Mouse (Mus musculus) cerebellum, postnatal 10 days (tissue): ENCODE results near the gene Usp33.
"Not testable (repeated sequence)": the region's sequence is repeated elsewhere in the genome, so short reads cannot be mapped to it uniquely, and the experiment has no call there.

ENCODE experiments used
- DNase-seq, 2 experiments: peaks; one replicate each; pipeline ENCODE4 v3.0.0; 2021; ENCODE audit warnings: mixed read lengths in 2 of 2

The Usp33 gene

DNA sequence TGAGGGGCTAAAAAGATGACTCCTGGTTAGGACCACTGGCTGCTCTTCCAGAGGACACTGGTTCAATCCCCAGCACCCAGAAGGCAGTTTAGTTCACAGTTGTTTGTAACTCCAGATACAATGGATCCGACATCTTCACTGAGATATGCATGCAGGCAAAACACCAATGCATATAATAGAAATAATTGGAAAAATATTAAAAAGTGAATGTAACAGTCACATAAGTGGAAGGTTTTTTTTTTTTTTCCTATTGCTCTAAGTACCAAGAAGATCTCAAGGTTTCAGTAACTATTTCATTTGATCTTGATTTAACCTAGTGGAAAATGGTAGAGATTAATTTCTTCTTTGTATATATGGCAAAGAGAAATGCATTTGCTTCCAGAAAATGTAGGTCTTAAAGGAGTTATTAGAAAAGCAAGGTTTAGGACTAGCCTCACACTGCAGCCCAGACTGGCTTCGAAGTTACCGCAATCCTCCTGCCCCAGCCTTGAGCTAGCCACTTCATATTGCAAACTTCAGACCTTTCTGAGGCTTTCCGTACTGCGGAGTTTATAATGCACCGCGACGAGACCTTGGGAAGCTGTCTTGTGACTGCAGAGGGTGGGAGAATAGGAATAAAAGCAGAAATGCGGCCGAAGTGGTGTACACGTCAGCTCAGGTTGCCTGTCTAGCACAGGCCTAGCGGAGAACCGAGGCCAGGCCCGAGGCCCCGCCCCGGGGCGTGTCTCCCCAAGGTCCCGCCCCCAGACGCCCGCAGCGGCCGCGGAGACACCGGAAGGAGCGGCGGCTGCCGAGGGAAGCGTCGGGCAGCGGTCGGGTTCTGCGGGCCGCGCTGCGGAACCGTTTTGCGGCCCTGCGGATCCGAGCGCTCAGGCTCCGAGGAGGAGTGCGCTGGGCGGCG lies at the start of gene Usp33:
Gene Usp33, plus strand, starts transcription at position 747 of the 901 bp plus-strand sequence.
- peak; percentile 98 for DNase-seq

GRCm38 (mm10) chr3:152300376-152301337 lies 45.6 kb upstream of the Usp33 start:
- DNase-seq = no peak

DNA sequence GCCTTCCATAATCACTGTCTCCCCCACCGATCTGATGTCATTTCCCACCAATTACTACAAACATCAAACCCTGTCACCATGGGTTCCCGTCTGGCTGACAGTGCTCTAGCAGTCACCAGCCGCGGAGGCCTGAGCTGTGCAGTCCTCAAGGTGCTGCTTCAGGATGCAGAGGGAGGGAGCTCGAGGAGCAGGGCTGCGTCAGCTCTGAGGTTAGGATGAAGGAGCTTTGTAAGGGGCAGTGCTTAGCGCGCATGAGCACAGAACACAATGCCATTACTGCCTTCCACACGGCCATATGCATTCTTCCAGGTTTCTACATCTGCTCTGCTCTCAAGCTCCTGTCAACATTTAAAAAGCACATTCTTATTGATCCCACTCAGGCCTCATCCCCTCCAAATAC lies 43.3 kb upstream of the Usp33 start:
- DNase-seq = no peak

GRCm38 (mm10) chr3:152304093-152304815 lies 42.0 kb upstream of the Usp33 start:
- DNase-seq = no peak

- no peak for DNase-seq
These were observed 41.2 kb upstream of the Usp33 start for GRCm38 (mm10) chr3:152305080-152305479.

- DNase-seq = no peak
These were observed 40.3 kb upstream of the Usp33 start for GRCm38 (mm10) chr3:152305971-152306370.

- peak in 1 of 2 experiments; percentile 13 for DNase-seq
These were observed 37.6 kb upstream of the Usp33 start for GRCm38 (mm10) chr3:152308485-152309249.

- no peak for DNase-seq
These were observed 37.0 kb upstream of the Usp33 start for GRCm38 (mm10) chr3:152309250-152309645.

- not testable (repeated sequence) for DNase-seq
These were observed 31.6 kb upstream of the Usp33 start for GRCm38 (mm10) chr3:152314666-152315065.

DNA sequence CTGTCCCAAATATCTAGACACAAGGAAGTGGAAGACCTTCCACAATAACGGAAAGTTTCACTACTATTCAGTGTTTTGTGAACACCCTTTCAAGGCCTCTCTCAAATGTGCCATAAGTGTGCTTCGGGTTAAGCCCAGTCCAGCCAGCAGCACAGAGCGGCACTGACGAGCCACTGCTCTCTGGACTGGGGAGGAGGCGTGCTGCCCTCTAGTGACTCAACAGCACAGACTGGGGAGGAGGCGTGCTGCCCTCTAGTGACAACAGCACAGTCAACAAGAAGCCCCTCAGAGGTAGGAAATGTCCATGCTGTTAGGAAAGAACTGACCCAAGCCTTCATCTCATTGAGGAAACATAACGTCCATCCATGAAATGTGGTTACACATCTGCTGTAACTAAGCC lies 30.7 kb upstream of the Usp33 start:
- peak; percentile 85 to 87 for DNase-seq

- not testable (repeated sequence) for DNase-seq
These were observed 29.7 kb upstream of the Usp33 start for GRCm38 (mm10) chr3:152316447-152317173.

DNA sequence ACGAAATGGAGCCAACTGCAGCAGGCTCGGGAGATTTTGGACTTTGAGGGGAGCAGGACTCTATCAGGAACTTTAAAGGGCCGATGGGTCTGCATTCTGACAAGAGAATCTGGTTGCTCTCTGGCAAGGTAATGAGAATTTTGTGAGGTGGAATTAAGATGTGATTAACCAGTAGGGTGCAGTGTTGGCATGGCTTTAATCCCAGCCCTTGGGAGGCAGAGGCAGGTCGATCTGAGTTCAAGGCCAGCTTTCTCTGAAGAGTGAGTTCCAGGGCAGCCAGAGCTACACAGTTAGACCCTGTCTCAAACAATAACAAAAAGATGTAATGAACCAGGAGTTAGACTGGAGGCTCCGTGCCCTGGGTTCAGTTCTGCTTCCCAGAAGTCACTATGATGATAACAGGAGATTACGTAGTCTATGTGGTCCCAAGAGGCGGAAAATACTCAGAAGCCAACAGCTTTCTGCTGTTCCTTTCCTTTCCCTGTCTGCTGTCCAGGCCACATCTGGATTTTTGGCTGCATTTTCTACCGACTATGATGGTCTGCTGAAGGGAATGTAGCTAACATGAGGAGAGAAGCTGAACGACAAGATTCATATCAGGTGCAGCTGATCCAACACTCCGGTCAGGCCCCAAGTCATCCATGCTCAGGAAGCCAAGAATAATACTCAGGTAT lies 25.2 kb upstream of the Usp33 start:
- DNase-seq = no peak

- no peak for DNase-seq
These were observed 24.3 kb upstream of the Usp33 start for GRCm38 (mm10) chr3:152321765-152322547.

DNA sequence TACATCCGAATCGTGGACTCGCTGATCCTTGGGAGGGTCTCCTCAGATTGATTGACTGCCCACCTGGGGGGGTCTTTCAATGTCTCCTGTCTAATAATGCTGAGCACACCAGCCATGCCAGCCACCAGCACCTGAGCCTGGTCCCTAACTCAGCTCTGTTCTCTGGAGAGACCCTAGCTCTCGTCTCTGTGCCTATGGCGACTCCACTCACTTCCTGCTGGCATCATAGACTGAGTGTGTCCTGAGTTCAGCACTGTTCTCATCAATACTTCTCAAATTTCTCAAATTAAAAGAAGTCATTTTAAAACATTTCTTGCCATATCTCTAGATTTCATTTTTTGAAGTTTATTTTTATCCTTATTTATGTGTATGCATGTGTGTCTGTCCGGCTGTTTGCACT lies 14.2 kb upstream of the Usp33 start:
- no peak for DNase-seq

GRCm38 (mm10) chr3:152332545-152333300 lies 13.6 kb upstream of the Usp33 start:
- no peak for DNase-seq

DNA sequence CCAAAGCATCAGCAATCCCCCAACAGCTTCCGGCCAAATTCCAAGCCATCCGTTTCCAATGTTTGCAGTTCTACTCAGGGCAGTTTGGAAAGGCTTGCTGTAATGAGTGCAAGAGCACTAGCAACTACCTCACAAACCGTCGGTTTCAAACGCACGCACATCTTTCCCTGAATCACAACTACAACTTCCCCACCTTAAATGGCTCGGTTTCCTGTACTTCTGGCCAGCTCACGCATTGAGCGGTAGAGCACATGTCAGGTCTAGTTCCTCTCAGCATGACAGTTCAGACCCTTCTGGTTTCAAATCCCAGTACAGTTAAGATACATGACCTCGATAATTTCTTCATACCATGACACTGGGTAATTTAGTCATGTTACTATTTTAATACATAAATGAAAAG lies 12.6 kb upstream of the Usp33 start:
- no peak for DNase-seq

DNA sequence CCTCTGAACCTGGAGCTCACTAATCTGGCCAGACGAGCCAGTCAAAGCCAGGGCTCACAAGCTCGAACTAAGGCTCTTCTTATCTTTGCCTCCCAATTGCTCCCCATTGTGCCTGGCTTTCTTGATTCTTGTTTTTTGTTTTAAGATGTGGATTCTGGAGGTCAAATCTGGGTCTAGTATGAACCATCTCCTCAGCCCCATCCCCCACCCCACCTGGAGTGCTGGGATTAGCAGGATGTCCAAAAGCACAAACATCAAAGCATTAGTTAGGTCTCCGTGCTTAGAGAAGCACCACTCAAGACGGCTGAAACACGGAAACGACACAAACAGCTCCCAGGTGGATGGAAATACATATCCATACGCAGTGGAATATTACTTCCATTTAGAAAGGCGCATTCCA lies 10.2 kb upstream of the Usp33 start:
- no peak for DNase-seq

DNA sequence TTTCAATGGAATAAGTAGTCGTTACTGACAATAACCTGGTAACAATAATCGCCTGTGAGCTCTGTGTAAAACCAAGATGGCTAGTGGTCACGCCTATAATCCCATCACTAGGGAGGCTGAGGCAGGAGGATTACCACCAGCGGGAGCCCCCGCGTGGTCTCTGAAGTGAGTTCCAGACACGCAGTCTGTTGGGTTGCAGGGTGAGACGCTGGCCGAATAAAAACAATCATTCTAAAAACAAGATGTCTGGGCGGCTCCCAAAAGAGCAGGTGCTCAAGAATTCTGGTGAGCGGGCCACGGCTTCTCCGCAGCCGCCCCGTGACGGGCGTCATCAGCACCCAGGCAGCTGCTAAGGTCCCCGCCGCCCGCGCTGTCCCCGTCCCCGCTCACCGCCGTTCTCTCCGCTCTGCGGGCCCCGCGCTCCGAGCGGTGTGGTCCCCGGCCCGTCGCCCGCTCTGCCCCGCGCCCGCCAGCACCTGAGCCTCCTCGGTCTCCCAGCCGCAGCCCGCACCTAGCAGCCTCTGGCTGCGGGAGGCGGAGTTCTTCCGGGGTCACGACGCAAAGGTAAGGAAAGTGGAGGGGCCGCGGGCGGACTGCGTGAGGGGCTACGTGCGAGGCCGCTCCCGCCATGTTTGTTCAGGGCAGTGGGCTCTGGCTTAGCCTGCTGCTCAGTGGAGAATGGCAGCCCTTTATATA lies 6.3 kb upstream of the Usp33 start, which contains the start of gene Miga1:
Gene Miga1, minus strand, starts transcription at position 546 of the 696 bp plus-strand sequence.
- DNase-seq = peak; percentile 95
